Mouse (Mus musculus) duodenum, adult 2 months (tissue): ENCODE results near the gene Clpb. TPM values are rescaled to one million over a fixed set of nuclear protein-coding genes. Genes with fewer than 3 reads are reported as not detected.

Source experiments
- polyA plus RNA-seq: library from polyadenylated mRNA; depleted of rRNA; stranded (reverse); fragments of >200 nt; gene quantifications from 2 replicates; pipeline ENCODE4 v1.2.3, GENCODE M21; 2012; ENCODE audit warnings: low replicate concordance; rRNA removed

Gene Clpb
- 7.5 and 11.1 TPM in 2 replicates for polyA plus RNA-seq

DNA sequence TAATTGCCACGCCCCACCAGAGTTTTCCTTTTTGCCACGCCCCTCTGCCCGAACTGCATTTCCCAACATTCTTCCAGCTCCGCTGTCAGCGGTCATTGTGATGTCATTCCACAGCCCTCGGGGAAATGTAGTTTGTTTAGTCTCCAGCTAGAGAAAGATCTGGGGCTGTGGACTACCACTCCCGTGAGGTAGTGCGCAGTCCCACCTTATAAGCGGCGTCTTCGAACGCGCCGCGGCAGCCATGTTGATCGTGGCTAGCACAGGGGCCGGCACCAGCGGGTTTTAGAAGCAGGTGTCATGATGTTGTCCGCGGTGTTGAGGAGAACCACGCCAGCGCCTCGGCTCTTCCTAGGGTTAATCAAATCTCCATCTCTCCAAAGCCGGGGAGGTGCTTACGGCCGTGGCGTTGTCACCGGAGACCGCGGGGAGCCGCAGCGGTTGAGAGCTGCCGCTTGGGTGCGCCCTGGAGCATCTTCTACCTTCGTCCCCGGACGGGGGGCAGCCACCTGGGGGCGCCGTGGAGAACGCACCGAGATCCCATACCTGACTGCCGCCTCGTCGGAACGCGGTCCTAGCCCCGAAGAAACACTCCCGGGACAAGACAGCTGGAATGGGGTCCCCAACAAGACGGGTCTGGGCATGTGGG lies at the start of gene Clpb:
TSS of gene Clpb (plus strand) at position 120 of the 646 bp plus-strand sequence.

DNA sequence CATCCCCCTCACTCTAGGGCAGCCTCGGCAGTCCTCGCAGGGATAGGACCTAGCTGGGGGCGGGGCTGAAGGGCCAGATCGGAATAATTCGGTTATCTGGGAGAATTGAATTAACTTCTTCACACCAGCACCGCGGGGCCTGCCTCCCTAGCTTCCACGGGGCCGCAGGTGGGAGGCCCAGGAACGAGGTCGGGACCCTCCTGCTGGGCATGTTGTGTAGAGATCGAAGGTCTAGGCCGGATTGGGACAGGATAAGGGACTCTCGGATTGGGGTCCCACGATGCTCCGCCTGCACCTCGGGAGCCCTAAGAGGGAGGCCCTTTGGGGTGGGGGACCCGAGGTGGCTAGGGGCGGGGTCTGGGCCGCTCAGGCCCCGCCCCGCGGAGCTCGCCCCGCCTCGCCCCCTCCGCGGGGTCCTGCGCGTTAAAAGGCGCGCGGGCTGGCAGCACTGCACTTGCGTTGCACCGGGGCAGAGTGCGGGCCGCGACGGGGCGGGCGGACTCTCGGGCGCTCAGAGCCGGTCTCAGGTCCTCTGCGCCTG lies 154.5 kb downstream of the Clpb start, which contains the start of gene Phox2a:
TSS of gene Phox2a (plus strand) at position 453 of the 541 bp plus-strand sequence.

GRCm38 (mm10) chr7:101837606-101838471 lies 174.4 kb downstream of the Clpb start, which contains the start of gene Inppl1:
Gene Inppl1, minus strand, starts transcription at chr7:101838229.

Other genes starting within 250 kb of the Clpb start
- 9.7 and 22.7 TPM in 2 replicates for gene Pde2a, start 241.9 kb upstream of the Clpb start, polyA plus RNA-seq
- 1.6 and 2.1 TPM in 2 replicates for gene Art2b, start 78.0 kb upstream of the Clpb start, polyA plus RNA-seq
- 0.78 and 1.0 TPM in 2 replicates for gene Phox2a, start 154.7 kb downstream of the Clpb start, polyA plus RNA-seq
- gene Inppl1, start 174.6 kb downstream of the Clpb start, polyA plus RNA-seq: 98.1 and 106 TPM in 2 replicates
- gene Folr2, start 193.6 kb downstream of the Clpb start, polyA plus RNA-seq: 0.84 and 1.1 TPM in 2 replicates
- gene Anapc15, start 200.1 kb downstream of the Clpb start, polyA plus RNA-seq: 52.0 and 59.4 TPM in 2 replicates
- 0.82 and 1.3 TPM in 2 replicates for gene Folr1, start 207.2 kb downstream of the Clpb start, polyA plus RNA-seq
- gene Lamtor1, start 242.3 kb downstream of the Clpb start, polyA plus RNA-seq: 200 and 203 TPM in 2 replicates
- 0.08 and 0.14 TPM in 2 replicates for gene Tomt, start 242.7 kb downstream of the Clpb start, polyA plus RNA-seq